Mouse (Mus musculus) T-cell, adult 66 days (primary cell): Measurements from ENCODE around the gene Tm2d1. TPM values are rescaled to one million over a fixed set of nuclear protein-coding genes. Genes with fewer than 3 reads are reported as not detected.

Experiments
- total RNA-seq, 2 experiments: library from RNA; stranded (reverse); gene quantifications; 3 replicates in 1 of 2; 4 replicates in 1 of 2; pipeline ENCODE4 v1.2.4; 2023

Tm2d1 gene
- 10 to 100 TPM; 18.6 to 23.2 TPM for total RNA-seq

DNA sequence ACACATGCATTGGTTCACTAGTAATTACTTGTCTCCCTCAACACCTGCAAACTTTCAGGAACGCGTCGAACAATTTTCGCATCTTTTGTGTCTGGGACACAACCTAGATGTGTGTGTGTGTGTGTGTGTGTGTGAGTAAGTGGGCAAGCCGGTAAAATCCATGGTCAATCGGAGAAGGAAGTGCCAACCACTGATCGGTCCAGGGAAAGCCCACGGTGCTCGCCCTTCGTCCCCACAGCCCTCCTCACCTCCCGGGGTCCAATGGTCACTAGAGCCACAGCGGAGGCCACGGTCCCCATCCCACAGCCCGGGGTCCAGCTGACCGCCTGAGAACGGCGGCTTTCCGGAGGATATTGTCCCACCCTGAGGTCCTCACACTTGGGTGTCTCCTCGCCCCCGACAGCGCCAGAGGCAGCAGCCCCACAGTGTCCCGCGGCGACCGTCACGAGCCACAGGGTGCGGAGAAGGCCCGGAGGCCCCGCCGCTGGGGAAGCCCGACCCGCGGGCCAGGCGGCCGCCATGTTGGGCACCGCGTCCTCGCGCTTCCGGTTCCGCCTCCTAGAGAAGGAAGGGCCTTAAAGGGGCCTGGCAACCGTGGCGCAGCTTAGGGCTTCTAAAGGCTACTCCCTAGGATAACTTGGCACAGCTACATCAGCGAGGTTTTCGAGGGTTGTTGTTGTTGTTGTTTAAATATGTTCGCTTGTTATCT, at the start of gene Tm2d1:
Gene Tm2d1 (minus strand): TSS at position 591 of the 709 bp plus-strand sequence.

GRCm38 (mm10) chr4:98395690-98396437, 12.8 kb upstream of the Tm2d1 start, which contains the start of gene Patj:
TSS of gene Patj (plus strand) at chr4:98395785.

Other genes starting within 250 kb of the Tm2d1 start
- gene Patj, start 12.5 kb upstream of the Tm2d1 start, total RNA-seq: 100 to 1,000 TPM; 151 to 186 TPM